Mouse (Mus musculus) small intestine, adult 2 months (tissue): ENCODE measurements around the gene Mob3a.

ENCODE experiments used
- CTCF ChIP-seq: fragments of 200-500 bp; IDR thresholded peaks from 2 replicates; pipeline ENCODE4 v1.5.1; 2012; ENCODE audit warnings: low read depth, mild to moderate bottlenecking, control low read depth, inconsistent platforms, low read length, moderate library complexity, mixed read lengths; ENCODE audit not compliant: insufficient replicate concordance, insufficient read length; ENCODE audit errors: extremely low read depth
- POLR2A ChIP-seq: fragments of 200-500 bp; IDR thresholded peaks from 2 replicates; pipeline ENCODE4 v1.6.1; 2012; ENCODE audit warnings: low read depth, mild to moderate bottlenecking, control low read depth, inconsistent platforms, low read length, moderate library complexity

DNA sequence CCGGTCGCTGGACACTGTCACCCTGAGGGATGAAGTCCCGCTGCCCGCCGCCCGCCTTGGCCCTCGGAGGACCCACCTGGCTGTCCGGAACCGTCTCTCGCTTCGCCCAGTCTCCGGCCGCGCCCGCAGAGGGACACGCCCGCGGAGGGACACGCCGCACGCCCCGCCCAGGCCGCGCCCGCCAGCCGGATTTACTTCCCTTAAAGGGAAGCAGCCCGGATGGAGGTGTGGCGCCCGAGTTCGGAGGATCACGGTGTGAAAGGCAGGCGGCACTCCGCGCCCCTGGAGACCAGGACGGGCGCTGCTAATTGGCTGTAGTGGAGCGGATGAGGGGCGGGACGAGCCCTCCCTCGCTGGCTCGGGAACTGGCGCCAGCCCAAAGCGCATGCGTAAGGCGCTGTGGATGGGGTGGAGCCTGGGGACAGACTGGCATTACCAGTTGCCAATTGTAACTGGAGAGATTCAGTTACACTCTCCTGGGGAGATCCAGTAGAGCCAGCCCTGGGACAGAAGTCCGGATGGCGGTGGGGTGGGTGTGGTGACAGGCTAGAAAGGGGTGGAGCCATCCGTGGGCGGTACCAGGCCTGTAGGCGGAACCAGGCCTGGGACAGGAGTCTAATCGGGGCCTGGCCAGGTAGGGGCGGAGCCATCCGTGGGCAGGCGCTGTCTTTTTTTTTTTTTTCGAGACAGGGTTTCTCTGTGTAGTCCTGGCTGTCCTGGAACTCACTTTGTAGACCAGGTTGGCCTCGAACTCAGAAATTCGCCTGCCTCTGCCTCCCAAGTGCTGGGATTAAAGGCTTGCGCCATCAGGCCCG lies at the start of gene Mob3a, which contains the start of gene Izumo4:
- TF ChIP-seq CTCF, result 0 out of 2 replicates have a peak, but pooled peaks have one; percentile 4
- TF ChIP-seq POLR2A, result peak; percentile 61
